Mouse (Mus musculus) adrenal gland, adult 2 months (tissue): ENCODE data around the gene Ddx39b. TPM values are rescaled to one million over a fixed set of nuclear protein-coding genes. Genes with fewer than 3 reads are reported as not detected.
A peak's percentile ranks its signal among the peaks of the same experiment; 100 is the strongest.

Experiments used
- DNase-seq: peaks from one replicate; pipeline ENCODE4 v3.0.0; 2021
- long read RNA-seq: library from polyadenylated mRNA; stranded (forward); transcript quantifications from one replicate; pipeline ENCODE4 v2.0.0, GENCODE M21; 2021
- polyA plus RNA-seq: library from polyadenylated mRNA; depleted of rRNA; stranded (reverse); fragments of >200 nt; gene quantifications from 2 replicates; pipeline ENCODE4 v1.2.3, GENCODE M21; 2012; rRNA removed
- total RNA-seq, 2 experiments: library from RNA; stranded (reverse); gene quantifications; 2 replicates each; pipeline ENCODE4 v1.2.3; 2021

The Ddx39b gene
- total RNA-seq, result 100 to 1,000 TPM; 192 to 200 TPM
- polyA plus RNA-seq, result 164 and 180 TPM in 2 replicates
- long read RNA-seq, transcript Ddx39b-201 (11 exons, 1,739 nt), result major isoform, 107 of 135 reads
- long read RNA-seq, transcript Ddx39b-203 (10 exons, 2,848 nt), result minor isoform, 11 of 135 reads
- long read RNA-seq, partial matches to known transcripts, result 2 of 135 reads
- long read RNA-seq, other reads (novel, unspliced or antisense), result 15 of 135 reads

DNA sequence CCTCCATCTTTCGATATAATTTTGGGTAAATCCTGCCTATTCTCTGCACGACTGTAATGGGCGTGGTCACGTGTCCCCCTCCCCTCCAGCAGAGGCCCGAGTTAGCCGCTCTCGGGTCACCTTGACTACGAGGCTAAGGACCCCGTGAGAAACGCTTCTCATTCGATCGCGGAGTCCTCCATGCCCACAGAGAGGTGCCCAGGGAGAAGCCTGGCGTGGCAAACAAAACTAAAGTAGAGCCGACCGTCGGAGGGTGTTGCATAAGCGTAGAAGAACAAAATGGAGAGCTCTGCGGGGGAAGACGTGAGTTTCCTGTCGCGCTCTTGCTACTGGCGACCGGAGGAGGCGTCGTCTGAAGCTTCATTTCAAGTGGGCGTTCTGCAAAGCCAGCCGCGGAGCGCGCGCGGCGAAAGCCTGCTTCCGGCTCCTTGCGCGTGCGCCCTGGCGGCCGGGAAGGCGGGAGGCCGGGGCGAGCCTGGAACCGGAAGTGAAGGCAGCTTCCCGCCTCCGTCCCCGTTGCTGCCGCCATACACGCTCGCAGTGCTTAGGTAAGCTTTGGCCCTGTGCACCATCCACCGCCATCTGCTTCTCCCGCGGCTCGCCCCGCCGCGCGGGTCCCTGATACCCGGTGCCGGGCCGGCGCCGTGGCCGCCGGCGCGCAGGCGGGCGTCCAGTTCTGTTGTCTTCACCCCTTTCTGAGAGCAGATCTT is at the start of gene Ddx39b:
TSS of gene Ddx39b (plus strand) at position 442 of the 710 bp plus-strand sequence.
- DNase-seq, result peak; percentile 96

DNA sequence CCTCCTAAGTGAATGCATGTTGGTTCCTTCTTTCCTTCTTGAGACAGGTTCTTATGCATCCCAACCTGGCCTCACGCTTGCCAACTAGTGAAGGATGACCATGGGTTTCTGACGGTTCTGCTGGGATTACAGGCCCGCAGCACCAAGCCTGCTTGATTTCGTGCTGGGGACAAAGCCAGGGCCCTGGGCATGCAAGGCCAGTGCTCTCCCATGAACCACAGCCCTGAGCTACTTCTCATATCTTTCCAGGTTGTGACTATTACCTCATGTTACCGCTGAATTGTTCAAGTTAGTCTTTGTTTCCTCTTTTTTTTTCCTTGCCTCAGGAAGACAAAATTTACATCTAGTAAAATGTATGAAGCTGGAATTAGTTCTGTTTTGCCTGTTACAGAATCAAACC is 48.6 kb upstream of the Ddx39b start:
- peak; percentile 44 for DNase-seq

DNA sequence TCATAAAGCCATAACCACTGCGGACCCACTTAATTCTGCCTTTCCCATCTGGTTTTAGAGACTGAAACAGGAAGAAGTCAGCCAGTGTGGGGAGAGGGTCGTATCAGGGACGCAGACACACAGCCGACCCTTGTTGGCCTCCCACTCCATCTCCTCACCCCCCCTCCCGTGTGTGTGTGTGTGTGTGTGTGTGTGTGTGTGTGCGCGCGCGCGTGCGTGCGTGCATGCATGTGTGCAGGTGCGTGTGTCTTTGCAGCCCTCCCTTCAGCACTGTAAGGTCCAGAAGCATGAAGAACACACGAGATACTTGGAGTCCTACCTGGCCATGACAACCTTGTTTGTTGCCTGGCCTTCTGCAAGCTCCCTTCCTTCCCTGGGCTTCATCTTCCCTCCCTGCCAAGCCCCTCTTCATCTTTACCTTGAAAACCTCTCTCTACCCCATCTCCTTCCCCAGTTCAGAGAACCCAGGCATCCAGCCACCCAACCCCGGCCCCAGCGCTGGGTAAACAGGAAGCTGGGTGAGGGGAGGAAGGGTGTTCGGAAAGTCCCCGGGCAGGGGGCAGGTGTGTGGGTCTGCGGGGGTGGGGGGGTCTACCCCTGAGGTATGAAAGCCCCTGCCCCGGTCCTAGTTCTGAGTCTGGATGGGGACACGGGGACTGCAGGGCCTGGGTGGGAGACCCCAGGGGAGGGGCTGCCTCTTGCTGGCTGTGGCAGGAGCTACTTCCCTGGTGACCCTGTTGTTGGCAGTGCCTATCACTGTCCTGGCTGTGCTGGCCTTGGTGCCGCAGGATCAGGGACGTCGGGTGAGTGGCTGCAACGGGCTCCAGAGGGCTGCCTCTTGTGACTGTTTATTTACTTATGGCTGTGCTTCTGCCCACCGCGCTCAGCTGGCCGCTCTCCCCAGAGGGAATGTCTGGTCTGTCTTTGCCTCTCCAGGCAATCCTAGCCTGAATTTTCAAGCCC is 47.4 kb upstream of the Ddx39b start, which contains the start of gene Ltb:
TSS of gene Ltb (plus strand) at position 559 of the 963 bp plus-strand sequence.
- DNase-seq, result peak; percentile 77

DNA sequence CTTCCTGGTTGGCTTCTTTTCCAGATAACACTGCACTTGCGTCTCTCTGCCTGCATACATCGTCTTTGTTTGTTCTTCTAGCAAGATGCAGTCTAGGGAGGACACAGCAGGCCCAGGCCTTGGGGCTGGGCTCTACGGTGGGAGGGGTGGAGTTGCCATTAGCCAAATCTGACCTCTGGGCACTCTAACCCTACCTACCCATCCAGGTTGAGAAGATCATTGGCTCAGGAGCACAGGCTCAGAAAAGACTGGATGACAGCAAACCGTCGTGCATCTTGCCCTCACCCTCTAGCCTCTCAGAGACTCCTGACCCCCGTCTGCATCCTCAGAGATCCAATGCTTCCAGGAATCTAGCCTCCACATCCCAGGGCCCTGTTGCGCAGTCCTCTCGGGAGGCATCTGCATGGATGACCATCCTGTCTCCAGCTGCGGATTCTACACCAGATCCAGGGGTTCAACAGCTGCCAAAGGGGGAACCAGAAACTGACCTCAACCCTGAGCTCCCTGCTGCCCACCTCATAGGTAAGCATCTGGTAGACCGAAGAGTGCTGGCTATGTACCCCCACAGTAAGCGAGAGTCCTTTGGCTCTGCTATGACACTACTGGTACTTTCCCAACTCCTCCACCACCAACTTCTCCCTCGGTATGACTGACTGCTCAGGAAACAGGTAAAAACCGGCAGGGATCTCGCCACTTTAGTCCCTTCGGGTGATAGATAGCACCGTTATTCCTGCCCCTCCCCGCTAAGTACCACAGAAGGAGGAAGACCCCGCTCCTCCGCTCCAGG is 46.5 kb upstream of the Ddx39b start:
- DNase-seq, result no peak

DNA sequence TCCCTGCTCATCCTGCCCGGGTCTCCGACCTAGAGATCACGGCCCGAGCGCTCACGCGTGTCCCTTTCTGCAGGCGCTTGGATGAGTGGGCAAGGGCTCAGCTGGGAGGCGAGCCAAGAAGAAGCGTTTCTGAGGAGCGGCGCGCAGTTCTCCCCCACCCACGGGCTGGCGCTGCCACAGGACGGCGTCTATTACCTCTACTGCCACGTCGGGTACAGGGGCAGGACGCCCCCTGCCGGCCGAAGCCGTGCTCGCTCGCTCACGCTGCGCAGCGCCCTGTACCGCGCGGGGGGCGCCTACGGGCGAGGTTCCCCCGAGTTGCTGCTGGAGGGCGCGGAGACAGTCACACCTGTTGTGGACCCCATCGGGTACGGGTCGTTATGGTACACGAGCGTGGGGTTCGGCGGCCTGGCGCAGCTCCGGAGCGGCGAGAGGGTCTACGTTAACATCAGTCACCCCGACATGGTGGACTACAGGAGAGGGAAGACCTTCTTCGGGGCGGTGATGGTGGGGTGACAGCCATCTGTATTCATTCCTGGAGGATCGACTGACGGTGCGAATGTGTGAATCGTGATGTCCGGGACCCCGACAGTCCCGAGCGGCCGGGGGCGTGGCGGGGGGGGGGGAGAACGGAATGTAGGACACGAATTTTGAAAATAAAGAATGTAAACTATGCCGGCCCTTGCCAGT is 45.8 kb upstream of the Ddx39b start:
- DNase-seq, result peak; percentile 84

DNA sequence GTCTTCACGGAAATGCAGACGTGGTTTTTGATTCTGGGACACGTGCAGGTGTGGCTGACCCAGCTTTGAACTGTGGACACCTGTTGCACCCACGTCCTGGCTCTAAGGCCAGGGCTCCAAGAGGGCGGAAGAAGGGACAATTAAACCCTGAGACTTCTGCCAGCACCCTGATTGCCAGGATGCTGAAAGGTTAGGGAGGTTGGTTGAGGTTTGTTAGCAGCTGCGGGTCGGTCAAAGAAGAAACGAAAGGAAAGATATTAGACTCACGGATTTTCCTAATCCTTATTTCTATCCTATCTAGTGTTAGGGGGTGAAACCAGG is 45.3 kb upstream of the Ddx39b start:
- DNase-seq, result no peak

DNA sequence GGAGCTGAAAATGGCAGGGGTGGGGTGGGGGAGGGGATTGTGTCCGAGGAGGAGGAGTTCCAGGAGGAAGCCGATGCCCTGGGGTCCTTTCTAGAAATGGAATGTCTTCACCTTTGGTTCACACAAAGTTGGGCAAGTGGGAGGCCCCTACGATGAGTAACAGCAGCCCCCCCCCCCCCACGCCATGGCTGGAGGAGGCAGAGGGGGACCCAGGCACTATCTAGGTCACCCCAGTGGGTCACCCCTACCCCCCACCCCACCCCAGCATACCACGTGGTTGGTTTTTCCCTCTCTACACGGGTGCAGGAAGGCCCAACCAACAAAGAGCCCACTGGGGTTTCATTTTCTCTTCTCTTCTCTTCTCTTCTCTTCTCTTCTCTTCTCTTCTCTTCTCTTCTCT is 44.4 kb upstream of the Ddx39b start:
- DNase-seq, result no peak

DNA sequence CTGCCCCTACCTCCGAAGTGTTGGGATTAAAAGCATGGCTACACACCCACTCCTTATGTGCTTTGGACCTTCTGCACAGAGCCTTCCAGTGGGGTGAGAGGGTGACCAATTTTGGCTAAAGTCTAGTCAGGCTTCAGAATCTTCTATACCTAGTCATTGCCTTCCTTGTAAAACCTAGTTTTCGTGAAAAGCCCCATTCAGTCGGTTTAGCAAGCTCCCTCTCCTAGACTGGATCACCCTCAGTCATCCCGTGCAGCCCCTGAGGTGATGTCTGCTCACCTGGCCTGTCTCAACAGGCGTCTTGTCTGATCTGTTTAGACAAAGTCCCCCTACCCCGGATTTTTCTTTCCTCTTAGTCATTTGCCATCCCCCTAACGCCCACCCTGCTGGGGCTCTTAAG is 43.5 kb upstream of the Ddx39b start:
- no peak for DNase-seq

DNA sequence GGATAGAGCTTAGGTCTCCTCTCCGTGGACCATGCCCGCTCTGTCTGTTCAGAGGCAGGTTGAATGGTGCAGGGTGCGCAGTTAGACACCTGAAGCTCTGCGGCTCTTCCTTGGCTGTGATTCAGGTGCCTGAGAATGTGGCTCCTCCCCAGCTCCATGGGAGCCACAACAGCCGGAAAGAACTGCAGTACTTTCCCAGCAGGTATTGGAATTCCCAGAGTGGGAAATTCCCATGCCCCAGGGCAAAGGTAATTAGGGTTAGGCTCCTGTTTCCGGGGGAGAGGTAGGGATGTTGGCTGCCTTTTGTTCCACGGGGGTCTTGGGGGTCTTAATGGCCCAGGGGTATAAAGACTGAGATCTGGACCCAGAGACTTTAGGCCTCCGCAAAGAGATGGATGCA is 42.6 kb upstream of the Ddx39b start:
- no peak for DNase-seq

DNA sequence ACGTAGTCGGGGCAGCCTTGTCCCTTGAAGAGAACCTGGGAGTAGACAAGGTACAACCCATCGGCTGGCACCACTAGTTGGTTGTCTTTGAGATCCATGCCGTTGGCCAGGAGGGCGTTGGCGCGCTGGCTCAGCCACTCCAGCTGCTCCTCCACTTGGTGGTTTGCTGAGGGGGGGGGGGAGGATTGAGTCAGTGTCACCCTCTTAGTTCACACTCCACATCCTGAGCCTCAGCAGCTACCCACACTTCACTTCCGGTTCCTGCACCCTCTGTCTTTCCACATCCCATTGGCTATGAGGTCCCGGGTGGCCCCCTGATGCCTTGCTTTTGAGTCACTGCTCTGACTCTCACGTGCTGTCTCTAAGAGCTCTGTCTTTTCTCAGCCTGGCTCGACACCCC is 41.1 kb upstream of the Ddx39b start:
- no peak for DNase-seq

DNA sequence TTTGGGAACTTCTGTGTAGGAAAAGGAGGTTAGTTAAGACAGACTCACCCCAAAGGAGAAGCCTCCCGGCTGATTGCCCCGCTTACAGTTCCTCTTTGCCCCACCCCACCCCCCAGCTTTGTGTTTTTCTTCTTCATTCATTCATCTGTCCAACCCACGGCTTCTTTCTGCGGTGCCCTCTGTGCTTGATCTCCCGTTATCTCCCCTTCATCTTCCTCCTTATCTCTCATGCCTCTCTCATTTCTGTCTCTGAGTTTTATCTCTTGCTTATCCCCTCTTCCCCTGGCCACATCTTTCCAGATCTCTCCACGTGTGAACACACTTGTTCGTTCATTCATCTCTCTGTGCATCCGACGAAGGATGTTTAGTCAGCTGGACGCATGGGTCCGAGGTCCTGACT is 40.4 kb upstream of the Ddx39b start:
- DNase-seq, result no peak

DNA sequence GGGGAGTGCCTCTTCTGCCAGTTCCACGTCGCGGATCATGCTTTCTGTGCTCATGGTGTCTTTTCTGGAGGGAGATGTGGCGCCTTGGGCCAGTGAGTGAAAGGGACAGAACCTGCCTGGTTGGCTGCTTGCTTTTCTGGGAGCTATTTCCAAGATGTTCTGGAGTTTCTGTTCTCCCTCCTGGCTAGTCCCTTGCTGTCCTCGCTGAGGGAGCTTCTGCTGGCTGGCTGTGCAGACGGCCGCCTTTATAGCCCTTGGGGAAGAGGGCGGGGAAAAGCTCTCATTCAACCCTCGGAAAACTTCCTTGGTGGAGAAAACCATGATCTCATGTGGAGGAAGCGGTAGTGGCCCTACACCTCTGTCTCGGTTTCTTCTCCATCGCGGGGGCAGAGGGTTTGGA is 39.8 kb upstream of the Ddx39b start, which contains the start of gene Tnf:
TSS of gene Tnf (minus strand) at position 221 of the 400 bp plus-strand sequence.
- DNase-seq, result peak; percentile 61

DNA sequence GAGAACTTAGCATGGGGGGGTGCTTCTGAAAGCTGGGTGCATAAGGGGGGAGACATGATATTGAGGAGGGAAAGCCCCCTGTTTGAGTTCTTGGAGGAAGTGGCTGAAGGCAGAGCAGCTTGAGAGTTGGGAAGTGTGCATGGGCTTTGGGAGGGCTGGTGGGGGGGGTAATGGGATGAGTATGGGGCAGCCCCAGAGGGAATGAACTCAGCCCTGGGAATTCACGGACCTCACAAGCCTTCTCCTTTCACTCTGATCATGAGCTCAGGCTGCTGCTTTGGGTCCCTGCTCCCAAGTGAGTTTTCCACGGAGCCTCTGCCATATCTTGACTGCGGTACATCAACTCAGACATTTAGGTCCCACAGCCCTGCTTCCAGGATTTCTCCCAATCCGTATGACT is 39.1 kb upstream of the Ddx39b start:
- no peak for DNase-seq

DNA sequence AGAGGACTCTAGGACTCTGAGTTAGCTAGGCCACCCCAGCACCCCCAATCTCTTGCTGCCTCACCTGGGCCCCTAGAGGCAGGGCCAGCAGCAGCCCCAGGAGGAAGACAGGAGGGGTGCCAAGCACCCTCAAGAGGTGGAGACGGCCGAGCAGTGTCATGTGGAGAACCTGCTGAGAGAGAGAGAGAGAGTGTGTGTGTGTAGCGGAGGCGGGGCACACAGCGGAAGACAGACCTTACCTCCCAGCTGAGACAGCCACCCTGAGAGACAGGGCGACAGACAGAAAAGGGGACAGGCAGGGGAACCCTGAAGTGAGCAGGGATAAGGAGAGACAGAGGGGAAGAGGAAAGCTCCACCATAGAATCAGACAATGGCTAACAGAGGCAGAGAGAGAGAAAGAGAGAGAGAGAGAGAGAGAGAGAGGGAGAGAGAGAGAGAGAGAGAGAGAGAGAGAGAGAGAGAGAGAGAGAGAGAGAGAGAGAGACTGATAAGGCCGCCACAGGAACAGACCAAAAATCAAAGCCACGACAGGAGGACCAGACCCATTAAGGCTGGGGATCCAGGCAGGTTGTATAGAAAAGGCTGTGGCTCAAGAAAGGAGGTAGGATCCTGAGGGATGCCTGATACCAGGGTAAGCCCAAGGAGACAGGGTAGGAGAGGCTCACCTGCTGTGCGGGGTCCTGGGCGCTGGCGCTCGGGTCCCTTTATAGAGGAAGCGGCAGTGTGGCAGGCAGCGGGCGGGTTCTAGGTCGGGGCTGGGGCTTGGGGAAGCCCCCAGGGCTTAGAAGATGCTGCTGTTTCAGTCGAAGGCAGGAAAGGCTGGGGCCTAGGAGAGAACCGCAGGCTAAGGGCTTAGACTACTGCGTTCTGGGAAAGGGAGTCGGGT is 36.8 kb upstream of the Ddx39b start, which contains the start of gene Lta:
TSS of gene Lta (minus strand) at position 858 of the 886 bp plus-strand sequence.
- no peak for DNase-seq

DNA sequence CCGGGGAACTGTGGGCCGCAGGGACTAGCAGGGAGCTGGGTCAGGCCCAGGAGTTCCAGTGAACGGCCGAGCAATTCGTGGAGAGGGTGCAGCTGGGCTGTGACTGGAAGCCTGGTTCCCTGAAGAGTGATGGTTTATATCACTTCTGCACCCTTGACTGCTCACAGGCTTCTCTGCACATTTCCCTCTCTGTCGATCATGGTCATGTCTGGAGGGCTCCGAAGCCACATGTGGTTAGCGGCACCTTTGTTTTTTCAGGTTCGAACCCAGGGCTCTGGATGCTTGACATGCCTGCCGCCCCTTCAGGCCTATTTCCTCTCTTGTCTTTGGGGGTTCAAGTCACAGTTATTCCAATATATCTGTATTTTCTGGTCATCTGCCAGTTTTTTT is 36.2 kb upstream of the Ddx39b start:
- no peak for DNase-seq

DNA sequence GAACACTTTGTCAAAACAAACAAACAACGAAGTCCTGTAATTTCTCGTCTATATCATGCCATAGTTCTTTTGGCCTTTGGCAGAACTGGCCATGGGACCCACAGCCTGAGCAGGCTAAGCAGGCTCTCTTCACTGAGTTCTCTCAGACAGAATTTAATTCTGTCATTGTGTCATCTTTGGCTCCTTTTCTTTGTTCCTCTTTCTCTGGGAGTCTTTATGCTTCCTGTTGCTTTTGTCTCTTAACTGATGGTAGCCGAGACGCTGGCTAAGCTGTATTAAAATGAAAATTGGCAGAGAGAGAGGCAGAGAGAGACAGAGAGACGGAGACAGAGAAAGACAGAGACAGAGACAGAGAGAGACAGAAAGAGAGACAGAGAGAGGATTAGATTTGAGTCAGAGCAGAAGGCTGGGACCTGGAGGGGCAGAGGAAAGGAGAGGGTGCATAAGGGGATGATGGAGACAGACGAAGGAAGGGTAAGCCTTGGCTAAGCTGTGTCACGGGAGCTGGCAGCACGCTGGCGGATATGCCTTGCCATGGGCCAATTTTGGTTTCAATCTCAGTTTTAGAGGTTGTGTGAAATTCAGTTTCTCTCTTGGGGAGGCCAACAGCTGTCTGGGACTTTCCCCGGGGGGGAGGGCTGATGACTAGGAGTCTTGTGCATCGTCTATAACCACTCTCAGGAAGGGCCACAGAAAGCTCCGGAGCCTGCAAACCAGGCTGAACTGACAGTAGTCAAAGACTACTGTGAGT is 31.6 kb upstream of the Ddx39b start:
- DNase-seq, result no peak

DNA sequence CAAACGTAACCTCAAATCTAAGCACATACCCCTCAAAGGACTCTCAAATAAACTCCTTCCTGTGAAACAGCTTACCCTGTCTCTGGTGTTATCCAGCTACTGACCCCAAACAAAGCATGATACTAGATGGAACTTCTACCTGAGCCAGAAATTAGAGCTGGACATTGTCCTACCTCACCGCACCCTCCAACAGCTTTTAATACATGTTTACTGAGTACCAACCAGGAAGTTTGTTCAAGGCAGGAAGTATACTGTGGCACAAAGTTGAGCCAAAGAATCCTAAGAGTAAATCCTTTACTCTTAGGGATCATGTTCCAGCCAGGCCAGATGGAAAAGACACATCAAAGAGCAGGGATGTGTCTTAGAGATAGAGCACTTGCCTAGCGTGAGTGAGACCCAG is 31.0 kb upstream of the Ddx39b start:
- DNase-seq, result no peak

DNA sequence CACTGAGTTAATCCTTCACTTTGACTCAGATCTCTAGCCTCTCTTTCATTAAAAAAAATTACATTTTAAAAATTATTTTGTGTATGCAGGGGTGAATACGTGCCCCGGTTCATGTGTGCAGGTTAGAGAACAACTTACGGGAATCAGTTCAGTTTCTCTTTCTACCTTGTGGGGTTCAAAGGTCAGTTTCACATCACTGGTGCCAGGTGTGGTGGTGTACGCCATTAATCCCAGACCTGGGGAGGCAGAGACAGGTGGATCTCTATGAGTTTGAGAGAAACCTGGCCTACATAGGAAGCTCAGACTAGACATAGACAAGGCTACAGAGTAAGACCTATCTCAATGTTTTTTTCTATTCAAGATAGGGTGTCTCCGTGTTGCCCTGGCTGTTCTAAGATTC is 28.5 kb upstream of the Ddx39b start:
- DNase-seq, result no peak

DNA sequence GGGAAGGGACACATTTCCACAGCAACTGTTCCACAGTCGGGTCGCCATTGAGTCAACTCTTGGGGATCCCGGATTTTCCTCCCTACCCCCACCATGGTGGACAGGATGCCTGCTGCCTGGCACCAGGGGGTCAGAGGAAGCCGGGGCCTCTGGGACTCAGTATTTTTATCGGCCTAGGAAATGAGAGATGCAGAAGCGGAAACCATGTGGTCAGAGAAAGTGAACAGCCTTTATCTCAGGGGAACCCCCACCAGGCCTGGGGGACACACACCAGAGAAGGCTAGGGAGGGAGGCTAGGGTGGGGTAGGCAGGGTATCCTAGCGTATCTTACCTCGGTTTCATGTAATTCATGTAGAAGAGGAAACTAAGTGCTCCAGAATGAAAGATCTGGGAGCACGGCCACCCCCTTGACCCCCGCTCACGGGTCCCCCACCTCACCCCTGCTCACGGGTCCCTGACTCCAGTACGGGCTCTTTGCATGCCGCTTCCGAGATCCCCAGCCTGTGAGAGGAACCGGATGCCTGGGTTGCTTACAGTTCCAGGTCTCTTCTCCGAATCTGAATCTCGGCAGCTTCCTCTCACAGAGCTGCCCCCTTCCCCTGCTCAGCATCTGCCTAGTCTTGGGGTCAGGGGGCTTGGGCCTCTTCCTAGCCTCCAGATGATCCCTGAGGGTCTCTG is 22.9 kb upstream of the Ddx39b start:
- peak; percentile 57 for DNase-seq
